20 mouse cellular contexts compared by ENCODE assay signal in the genomic region with DNA sequence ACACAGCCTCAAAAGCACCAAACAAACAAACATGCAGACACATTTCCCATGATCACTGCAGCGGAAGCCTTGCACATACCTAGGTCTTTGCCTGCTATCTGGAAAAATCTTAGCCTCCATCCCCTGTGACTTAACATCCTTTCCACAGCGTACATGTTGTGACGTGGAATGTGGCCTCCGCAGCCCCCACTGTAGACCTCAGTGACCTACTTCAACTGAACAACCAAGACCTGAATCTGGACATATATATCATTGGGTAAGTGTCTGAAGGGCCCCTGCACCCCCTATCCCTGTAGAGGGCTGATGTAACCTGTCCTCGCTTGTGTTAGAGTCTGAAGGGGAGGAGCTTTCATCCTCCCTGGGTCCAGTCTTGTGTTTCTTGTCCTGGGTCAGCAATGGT.
"Had no signal": no experiment of that assay in that cellular context is flagged by ENCODE, and none has a peak within 500 bp of the region (broad histone marks: within the 10 kb centered on the region; RNA-seq: fewer than 3 reads in every experiment).

No protein-coding gene starts in this region.

- ATAC-seq: hindbrain, embryonic 16.5 days; inflammation-experienced regulatory T-cells, adult 6 months; intestine, embryonic 15.5 days; intestine, postnatal 0 days had no signal

- H3K9ac ChIP-seq: hindbrain, embryonic 14.5 days; intestine, embryonic 15.5 days; liver, embryonic 14.5 days had no signal

- H3K27me3 ChIP-seq: heart, embryonic 12.5 days; hindbrain, embryonic 12.5 days; intestine, embryonic 15.5 days had no signal

- H3K4me3 ChIP-seq: heart, embryonic 12.5 days; hindbrain, embryonic 12.5 days; intestine, embryonic 15.5 days; layer of hippocampus, adult 2 months had no signal

- H3K9me3 ChIP-seq: heart, embryonic 10.5 days; heart, embryonic 12.5 days; hindbrain, embryonic 10.5 days; hindbrain, embryonic 12.5 days; intestine, embryonic 15.5 days had no signal

- H3K27ac ChIP-seq: heart, embryonic 10.5 days; hindbrain, embryonic 10.5 days; hindbrain, embryonic 12.5 days; hindbrain, embryonic 14.5 days; intestine, embryonic 15.5 days; left cerebral cortex, adult 2 months; liver, embryonic 14.5 days had no signal

- DNase-seq: gastrocnemius, postnatal 14 days; gastrocnemius, postnatal 36 days; heart, postnatal 10 days; kidney, adult 18-20 months; kidney, adult 8-10 months; kidney, postnatal 10 days; kidney, postnatal 25 days; kidney, postnatal 4 days had no signal
